Mouse (Mus musculus) kidney, embryonic 15.5 days (tissue): ENCODE measurements around the gene Kcnn3. TPM values are rescaled to one million over a fixed set of nuclear protein-coding genes. Genes with fewer than 3 reads are reported as not detected.
A peak's percentile ranks its signal among the peaks of the same experiment; 100 is the strongest.

Experiments used
- ATAC-seq: fragments of 200-750 bp; cut with Nextera tagmentation; replicated peaks from 2 replicates; pipeline ENCODE4 v1.8.0; 2017; ENCODE audit warnings: moderate TSS enrichment; ENCODE audit not compliant: low FRiP score
- H3K27ac ChIP-seq: fragments of 300-500 bp; sonication (generic); 2 replicates; pipeline ENCODE4 v1.5.1; 2015; ENCODE audit warnings: mild to moderate bottlenecking, inconsistent platforms
- H3K27me3 ChIP-seq: fragments of 300-500 bp; sonication (generic); 2 replicates; pipeline ENCODE4 v1.6.1; 2015; ENCODE audit warnings: inconsistent platforms
- H3K36me3 ChIP-seq: fragments of 300-500 bp; sonication (generic); 2 replicates; pipeline ENCODE4 v1.6.1; 2015; ENCODE audit warnings: inconsistent platforms
- H3K4me1 ChIP-seq: fragments of 300-500 bp; sonication (generic); 2 replicates; pipeline ENCODE4 v1.6.1; 2015; ENCODE audit warnings: inconsistent platforms
- H3K4me2 ChIP-seq: fragments of 300-500 bp; sonication (generic); 2 replicates; pipeline ENCODE4 v1.6.1; 2015; ENCODE audit warnings: moderate library complexity, mild to moderate bottlenecking, inconsistent platforms
- H3K4me3 ChIP-seq: fragments of 300-500 bp; sonication (generic); replicated peaks from 2 replicates; pipeline ENCODE4 v1.5.1; 2015; ENCODE audit warnings: mild to moderate bottlenecking, inconsistent platforms
- H3K9ac ChIP-seq: fragments of 300-500 bp; sonication (generic); 2 replicates; pipeline ENCODE4 v1.6.1; 2015; ENCODE audit warnings: mild to moderate bottlenecking, inconsistent platforms
- H3K9me3 ChIP-seq: fragments of 300-500 bp; sonication (generic); replicated peaks from 2 replicates; pipeline ENCODE4 v1.6.1; 2016; ENCODE audit warnings: inconsistent platforms
- WGBS: fragments of 180-500 bp; shearing (Covaris S2); methylation state at CpG from one replicate; pipeline ENCODE4 v1.1.7; 2015; ENCODE audit warnings: mixed read lengths; 5-methylcytosine and 5-hydroxymethylcytosine counted together
- polyA plus RNA-seq: library from polyadenylated mRNA; unstranded; fragments of >200 nt; fragmentation: Nextera tagmentation; extraction: Ambion mirVana; gene quantifications from 2 replicates; pipeline ENCODE4 v1.2.1, GENCODE M21; 2015

The Kcnn3 gene
- polyA plus RNA-seq, 1 experiment from 2014 or later, result 3.0 TPM

GRCm38 (mm10) chr3:89598967-89599366 is 79.0 kb downstream of the Kcnn3 start:
- 93% methylated on average over 7 of the region's 7 CpGs for WGBS
- no peak for ATAC-seq
- Histone ChIP-seq H3K9me3 (no peaks in the 10 kb centered on the region; the same call in 1 of the 2 replicates), H3K9ac (no peak overlapping the region), H3K4me3 (no peak overlapping the region), H3K27ac (no peak overlapping the region), H3K36me3 (no peaks in the 10 kb centered on the region), H3K4me1 (peaks cover 5% of the 10 kb centered on the region), H3K4me2 (no peak overlapping the region), H3K27me3 (no peaks in the 10 kb centered on the region)

GRCm38 (mm10) chr3:89601060-89601459 is 81.1 kb downstream of the Kcnn3 start:
- H3K9ac ChIP-seq, result no peak overlapping the region
- H3K27me3 ChIP-seq, result no peaks in the 10 kb centered on the region
- H3K27ac ChIP-seq, result no peak overlapping the region
- H3K4me3 ChIP-seq, result no peak overlapping the region
- peaks cover 5% of the 10 kb centered on the region for H3K4me1 ChIP-seq
- no peaks in the 10 kb centered on the region; the same call in 1 of the 2 replicates for H3K9me3 ChIP-seq
- no peaks in the 10 kb centered on the region for H3K36me3 ChIP-seq
- 15% methylated on average over 7 of the region's 7 CpGs for WGBS
- 0 out of 2 replicates have a peak, but pooled peaks have one; percentile 60 for ATAC-seq
- no peak overlapping the region for H3K4me2 ChIP-seq

- no peak for ATAC-seq
- no peak overlapping the region for H3K4me3 ChIP-seq
- 84% methylated on average over 5 of the region's 5 CpGs for WGBS
- no peaks in the 10 kb centered on the region for H3K36me3 ChIP-seq
- no peak overlapping the region for H3K9ac ChIP-seq
- H3K9me3 ChIP-seq, result no peaks in the 10 kb centered on the region; the same call in 1 of the 2 replicates
- H3K27me3 ChIP-seq, result no peaks in the 10 kb centered on the region
- H3K4me1 ChIP-seq, result peaks cover 8% of the 10 kb centered on the region
- no peak overlapping the region for H3K27ac ChIP-seq
- no peak overlapping the region for H3K4me2 ChIP-seq
Measured at GRCm38 (mm10) chr3:89603300-89603699, 83.3 kb downstream of the Kcnn3 start.

GRCm38 (mm10) chr3:89605235-89605634 is 85.3 kb downstream of the Kcnn3 start:
- no peak for ATAC-seq
- WGBS, result 70% methylated on average over 5 of the region's 5 CpGs
- Histone ChIP-seq H3K27me3 (no peaks in the 10 kb centered on the region), H3K36me3 (no peaks in the 10 kb centered on the region), H3K9me3 (no peaks in the 10 kb centered on the region), H3K27ac (no peak overlapping the region), H3K4me3 (no peak overlapping the region), H3K4me1 (peaks cover 8% of the 10 kb centered on the region), H3K4me2 (no peak overlapping the region), H3K9ac (no peak overlapping the region)

GRCm38 (mm10) chr3:89607327-89607726 is 87.4 kb downstream of the Kcnn3 start:
- Histone ChIP-seq H3K27me3 (0 out of 2 replicates have a peak, but pooled peaks cover 3% of the 10 kb centered on the region), H3K9ac (no peak overlapping the region), H3K36me3 (no peaks in the 10 kb centered on the region), H3K9me3 (no peaks in the 10 kb centered on the region), H3K27ac (no peak overlapping the region), H3K4me3 (no peak overlapping the region), H3K4me2 (no peak overlapping the region), H3K4me1 (0 out of 2 replicates have a peak, but pooled peaks cover 3% of the 10 kb centered on the region)
- ATAC-seq, result no peak
- WGBS, result 54% methylated on average over 1 of the region's 1 CpGs

GRCm38 (mm10) chr3:89612048-89612447 is 92.1 kb downstream of the Kcnn3 start:
- Histone ChIP-seq H3K36me3 (no peaks in the 10 kb centered on the region), H3K27me3 (0 out of 2 replicates have a peak, but pooled peaks cover 3% of the 10 kb centered on the region), H3K4me1 (peaks cover 15% of the 10 kb centered on the region), H3K9me3 (no peaks in the 10 kb centered on the region), H3K9ac (no peak overlapping the region), H3K4me3 (no peak overlapping the region), H3K4me2 (no peak overlapping the region), H3K27ac (no peak overlapping the region)
- WGBS, result 86% methylated on average over 5 of the region's 5 CpGs
- no peak for ATAC-seq

GRCm38 (mm10) chr3:89613526-89614523 is 93.9 kb downstream of the Kcnn3 start:
- 0 out of 2 replicates have a peak, but pooled peaks cover 3% of the 10 kb centered on the region for H3K27me3 ChIP-seq
- WGBS, result 32% methylated on average over 18 of the region's 18 CpGs
- H3K4me3 ChIP-seq, result no peak overlapping the region
- no peak overlapping the region for H3K9ac ChIP-seq
- H3K9me3 ChIP-seq, result no peaks in the 10 kb centered on the region
- peak overlapping the region; percentile 66 for H3K27ac ChIP-seq
- H3K4me1 ChIP-seq, result peaks cover 13% of the 10 kb centered on the region
- 0 out of 2 replicates have a peak overlapping the region, but pooled peaks have one; percentile 14 for H3K4me2 ChIP-seq
- no peaks in the 10 kb centered on the region for H3K36me3 ChIP-seq
- ATAC-seq, result peak; percentile 92

- Histone ChIP-seq H3K27me3 (no peaks in the 10 kb centered on the region), H3K9ac (no peak overlapping the region), H3K9me3 (no peaks in the 10 kb centered on the region), H3K36me3 (no peaks in the 10 kb centered on the region), H3K27ac (no peak overlapping the region), H3K4me1 (peaks cover 13% of the 10 kb centered on the region), H3K4me2 (no peak overlapping the region), H3K4me3 (no peak overlapping the region)
- ATAC-seq, result no peak
- 71% methylated on average over 6 of the region's 6 CpGs for whole genome bisulfite sequencing
Measured at GRCm38 (mm10) chr3:89616861-89617260, 96.9 kb downstream of the Kcnn3 start.

GRCm38 (mm10) chr3:89617360-89617759 is 97.4 kb downstream of the Kcnn3 start:
- no peak overlapping the region for H3K27ac ChIP-seq
- H3K4me2 ChIP-seq, result no peak overlapping the region
- no peak overlapping the region for H3K4me3 ChIP-seq
- H3K9me3 ChIP-seq, result no peaks in the 10 kb centered on the region
- no peaks in the 10 kb centered on the region for H3K36me3 ChIP-seq
- peaks cover 13% of the 10 kb centered on the region for H3K4me1 ChIP-seq
- 94% methylated on average over 2 of the region's 2 CpGs for WGBS
- no peak for ATAC-seq
- H3K27me3 ChIP-seq, result no peaks in the 10 kb centered on the region
- no peak overlapping the region for H3K9ac ChIP-seq

- no peak overlapping the region for H3K27ac ChIP-seq
- peaks cover 15% of the 10 kb centered on the region for H3K4me1 ChIP-seq
- H3K9me3 ChIP-seq, result no peaks in the 10 kb centered on the region
- no peak overlapping the region for H3K4me3 ChIP-seq
- H3K36me3 ChIP-seq, result no peaks in the 10 kb centered on the region
- H3K9ac ChIP-seq, result no peak overlapping the region
- H3K27me3 ChIP-seq, result no peaks in the 10 kb centered on the region
- no peak overlapping the region for H3K4me2 ChIP-seq
- no peak for ATAC-seq
- WGBS, result 38% methylated on average over 6 of the region's 6 CpGs
Measured at GRCm38 (mm10) chr3:89622825-89623224, 102.9 kb downstream of the Kcnn3 start.

- H3K4me2 ChIP-seq, result no peak overlapping the region
- no peak overlapping the region for H3K4me3 ChIP-seq
- peaks cover 15% of the 10 kb centered on the region for H3K4me1 ChIP-seq
- H3K27ac ChIP-seq, result no peak overlapping the region
- H3K9ac ChIP-seq, result no peak overlapping the region
- no peaks in the 10 kb centered on the region for H3K27me3 ChIP-seq
- no peaks in the 10 kb centered on the region for H3K9me3 ChIP-seq
- 36% methylated on average over 4 of the region's 4 CpGs for WGBS
- H3K36me3 ChIP-seq, result no peaks in the 10 kb centered on the region
- 0 out of 2 replicates have a peak, but pooled peaks have one; percentile 40 for ATAC-seq
Measured at GRCm38 (mm10) chr3:89623531-89623930, 103.6 kb downstream of the Kcnn3 start.

GRCm38 (mm10) chr3:89624001-89624400 is 104.0 kb downstream of the Kcnn3 start:
- no peak overlapping the region for H3K4me3 ChIP-seq
- WGBS, result 75% methylated on average over 6 of the region's 6 CpGs
- no peaks in the 10 kb centered on the region for H3K9me3 ChIP-seq
- H3K27ac ChIP-seq, result no peak overlapping the region
- H3K9ac ChIP-seq, result no peak overlapping the region
- H3K4me2 ChIP-seq, result no peak overlapping the region
- H3K36me3 ChIP-seq, result no peaks in the 10 kb centered on the region
- no peak for ATAC-seq
- H3K4me1 ChIP-seq, result peaks cover 15% of the 10 kb centered on the region
- H3K27me3 ChIP-seq, result no peaks in the 10 kb centered on the region
